Mouse (Mus musculus): ENCODE data around the gene Fam205c.

GRCm38 (mm10) chr4:42915966-42916365, 41.9 kb upstream of the Fam205c start:
- no peak for TF ChIP-seq CTCF (IDR thresholded peaks at IDR 0.05; ENCODE audit: insufficient read depth, low read length)
- no peak for TF ChIP-seq POLR2A (IDR thresholded peaks at IDR 0.05; ENCODE audit: borderline replicate concordance, extremely low read depth, low read depth, low read length)

Data from lung, adult 2 months (tissue).